Mouse (Mus musculus): Measurements from ENCODE around the gene Rgs6. TPM values are rescaled to one million over a fixed set of nuclear protein-coding genes. Genes with fewer than 3 reads are reported as not detected.

The Rgs6 gene
- polyA plus RNA-seq, 1 experiment from 2014 or later = 8.6 TPM

DNA sequence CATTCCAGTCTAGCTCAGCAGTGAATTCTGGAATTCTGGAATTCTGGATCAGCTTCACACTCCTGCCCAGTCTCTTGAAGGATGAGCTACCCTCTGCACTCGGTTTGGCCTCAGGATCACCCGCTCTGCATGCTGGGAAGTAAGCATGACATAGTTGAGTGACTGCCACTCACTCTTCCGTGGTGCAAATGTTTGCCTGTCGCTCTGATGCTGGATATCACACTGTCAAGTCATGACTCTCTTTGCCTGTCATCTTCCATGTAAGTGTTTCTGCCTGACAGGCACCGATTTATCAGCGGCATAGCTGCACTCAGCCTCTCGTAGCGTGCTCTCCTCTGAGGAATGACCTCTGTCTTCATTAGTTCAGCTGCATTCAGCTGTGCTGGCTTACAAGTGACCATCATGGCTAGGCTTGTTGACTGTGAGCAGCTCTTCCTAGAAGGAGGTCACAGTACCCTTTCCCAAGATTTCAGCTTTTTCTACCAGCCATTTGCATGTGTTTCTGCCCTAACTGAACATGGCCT, 135.0 kb downstream of the Rgs6 start:
- Histone ChIP-seq H3K4me3 (no peak overlapping the region), H3K4me2 (no peak overlapping the region), H3K27me3 (no peaks in the 10 kb centered on the region), H3K36me3 (no peaks in the 10 kb centered on the region), H3K27ac (replicated peaks) (no peak overlapping the region), H3K4me1 (replicated peaks) (no peaks in the 10 kb centered on the region), H3K9ac (no peak overlapping the region), H3K9me3 (no peaks in the 10 kb centered on the region)
- no peak for ATAC-seq (ENCODE audit: low FRiP score, low read depth)
- 82% methylated on average over 8 of the region's 8 CpGs for WGBS

DNA sequence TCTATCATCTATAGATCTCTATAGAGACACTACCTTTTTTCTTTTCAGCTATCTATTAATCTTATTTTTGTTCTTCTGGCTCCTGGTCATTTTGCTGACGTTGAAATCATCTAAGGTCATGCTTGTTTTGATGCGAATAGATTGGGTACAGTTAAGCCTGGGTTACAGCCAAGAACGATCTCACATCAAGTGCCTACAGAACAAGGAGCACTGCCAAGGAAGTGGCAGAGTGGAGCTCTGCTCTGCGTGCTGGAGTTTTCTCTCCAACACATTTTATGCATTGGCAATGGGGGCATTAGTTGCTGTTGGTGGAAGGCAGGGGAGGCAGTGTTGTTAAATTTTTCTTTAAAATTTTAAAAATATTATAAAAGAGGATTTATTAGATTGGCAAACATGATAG, 138.2 kb downstream of the Rgs6 start:
- 76% methylated on average over 4 of the region's 4 CpGs for WGBS
- ATAC-seq (ENCODE audit: low FRiP score, low read depth) = no peak
- H3K36me3 ChIP-seq = no peaks in the 10 kb centered on the region

DNA sequence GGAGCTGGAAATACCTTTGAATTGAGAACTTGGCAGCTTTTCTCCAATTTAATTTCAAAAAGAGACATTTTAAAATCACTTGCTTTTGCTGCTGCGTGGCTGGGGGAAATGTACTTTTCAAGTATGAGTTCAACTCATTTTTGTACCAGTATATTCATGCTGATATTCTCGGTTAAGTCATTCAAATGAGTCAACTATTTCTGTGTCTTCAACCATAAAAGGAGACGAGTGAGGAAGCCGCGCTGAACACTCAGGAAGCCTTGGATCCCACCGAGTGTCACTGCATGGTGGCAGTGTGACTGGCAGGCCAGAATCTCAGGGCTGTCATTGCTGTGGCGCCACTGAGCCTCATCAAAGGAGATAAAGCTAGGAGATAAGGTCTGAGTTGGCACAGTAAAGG, 143.5 kb downstream of the Rgs6 start:
- no peaks in the 10 kb centered on the region for H3K9me3 ChIP-seq
- ATAC-seq (ENCODE audit: low FRiP score, low read depth) = no peak
- no peak overlapping the region for H3K4me2 ChIP-seq
- H3K27ac ChIP-seq (replicated peaks) = no peak overlapping the region
- WGBS = 70% methylated on average over 7 of the region's 7 CpGs
- no peaks in the 10 kb centered on the region for H3K36me3 ChIP-seq
- H3K9ac ChIP-seq = no peak overlapping the region
- H3K4me3 ChIP-seq = no peak overlapping the region
- H3K4me1 ChIP-seq (replicated peaks) = no peaks in the 10 kb centered on the region
- H3K27me3 ChIP-seq = no peaks in the 10 kb centered on the region

More for the DNA sequence above, 138.2 kb downstream of the Rgs6 start:
- H3K27ac ChIP-seq (replicated peaks) = no peak overlapping the region
- no peak overlapping the region for H3K4me2 ChIP-seq
- no peak overlapping the region for H3K4me3 ChIP-seq
- no peaks in the 10 kb centered on the region for H3K27me3 ChIP-seq
- H3K4me1 ChIP-seq (replicated peaks) = no peaks in the 10 kb centered on the region
- no peaks in the 10 kb centered on the region for H3K9me3 ChIP-seq
- H3K9ac ChIP-seq = no peak overlapping the region

DNA sequence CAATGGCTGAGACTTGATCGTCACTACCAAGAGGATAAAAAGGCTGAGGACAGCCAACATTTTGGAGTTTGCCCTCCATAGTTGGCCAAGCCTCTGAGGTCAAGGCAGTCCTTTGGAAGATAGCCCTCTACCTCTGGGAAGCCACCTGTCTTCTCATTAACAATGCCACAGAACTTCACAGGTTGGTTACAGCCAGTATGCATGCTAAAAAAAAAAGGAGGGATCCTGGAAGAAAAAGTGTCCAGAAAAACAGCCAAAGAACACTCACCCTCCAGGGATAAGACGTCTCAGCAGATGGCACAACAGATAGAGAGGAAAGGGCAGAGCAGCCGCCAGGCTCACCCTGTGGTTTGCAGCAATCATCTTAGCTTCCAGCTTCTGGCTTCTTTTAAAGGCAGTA, 154.9 kb downstream of the Rgs6 start:
- H3K36me3 ChIP-seq = no peaks in the 10 kb centered on the region
- no peaks in the 10 kb centered on the region for H3K9me3 ChIP-seq
- WGBS = 92% methylated on average over 3 of the region's 3 CpGs
- no peak for ATAC-seq (ENCODE audit: low FRiP score, low read depth)
- no peak overlapping the region for H3K4me3 ChIP-seq
- H3K27ac ChIP-seq (replicated peaks) = no peak overlapping the region
- H3K27me3 ChIP-seq = no peaks in the 10 kb centered on the region
- H3K4me1 ChIP-seq (replicated peaks) = no peaks in the 10 kb centered on the region
- H3K9ac ChIP-seq = no peak overlapping the region
- H3K4me2 ChIP-seq = no peak overlapping the region

DNA sequence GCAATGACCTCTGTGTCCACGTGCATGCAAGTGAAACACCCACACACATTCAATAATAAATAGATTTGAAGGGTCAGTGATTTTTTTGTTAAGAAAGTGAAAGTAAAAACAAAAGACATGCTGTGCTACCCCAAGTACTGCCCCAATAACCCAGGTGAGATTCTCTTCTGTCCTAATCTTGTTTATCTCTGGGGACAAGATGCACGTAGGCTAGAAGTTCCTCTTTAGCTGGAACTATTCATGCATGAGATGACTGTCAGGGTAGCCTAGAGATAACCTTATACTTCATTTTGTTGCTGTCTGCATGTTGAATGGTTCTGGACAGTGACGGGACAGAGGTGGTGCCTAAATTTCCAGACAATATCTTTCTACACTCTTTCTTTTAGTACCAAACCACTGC, 155.9 kb downstream of the Rgs6 start:
- no peak overlapping the region for H3K27ac ChIP-seq (replicated peaks)
- no peaks in the 10 kb centered on the region for H3K9me3 ChIP-seq
- ATAC-seq (ENCODE audit: low FRiP score, low read depth) = no peak
- no peak overlapping the region for H3K4me2 ChIP-seq
- no peaks in the 10 kb centered on the region for H3K27me3 ChIP-seq
- H3K4me3 ChIP-seq = no peak overlapping the region
- WGBS = 40% methylated on average over 3 of the region's 3 CpGs
- no peaks in the 10 kb centered on the region for H3K36me3 ChIP-seq
- H3K9ac ChIP-seq = no peak overlapping the region
- no peaks in the 10 kb centered on the region; the same call in 1 of the 2 replicates for H3K4me1 ChIP-seq (replicated peaks)

DNA sequence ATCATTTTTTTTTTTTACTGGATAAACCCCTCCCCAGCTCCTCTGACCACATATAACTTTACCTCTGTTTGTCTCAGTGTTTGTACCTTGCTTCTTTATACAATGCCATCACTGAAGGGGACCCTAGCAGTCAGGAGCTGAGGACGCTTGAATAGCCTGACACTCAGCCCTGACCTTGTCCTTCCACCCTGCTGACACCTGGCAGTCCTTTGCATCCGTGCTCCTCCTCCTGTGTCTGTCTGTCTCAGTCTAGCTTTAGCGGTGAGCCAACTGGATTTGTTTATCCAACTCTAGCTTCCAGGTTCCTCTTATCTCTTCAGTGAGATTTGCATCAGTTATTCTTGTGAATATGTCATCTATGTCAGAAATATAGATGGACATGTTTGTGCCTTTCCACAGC, 156.7 kb downstream of the Rgs6 start:
- Histone ChIP-seq H3K36me3 (no peaks in the 10 kb centered on the region), H3K4me3 (no peak overlapping the region), H3K4me1 (replicated peaks) (peaks cover 2% of the 10 kb centered on the region; the same call in 1 of the 2 replicates), H3K4me2 (no peak overlapping the region), H3K9me3 (no peaks in the 10 kb centered on the region), H3K27me3 (no peaks in the 10 kb centered on the region), H3K27ac (replicated peaks) (no peak overlapping the region), H3K9ac (no peak overlapping the region)
- 45% methylated on average over 3 of the region's 3 CpGs for WGBS
- ATAC-seq (ENCODE audit: low FRiP score, low read depth) = no peak

DNA sequence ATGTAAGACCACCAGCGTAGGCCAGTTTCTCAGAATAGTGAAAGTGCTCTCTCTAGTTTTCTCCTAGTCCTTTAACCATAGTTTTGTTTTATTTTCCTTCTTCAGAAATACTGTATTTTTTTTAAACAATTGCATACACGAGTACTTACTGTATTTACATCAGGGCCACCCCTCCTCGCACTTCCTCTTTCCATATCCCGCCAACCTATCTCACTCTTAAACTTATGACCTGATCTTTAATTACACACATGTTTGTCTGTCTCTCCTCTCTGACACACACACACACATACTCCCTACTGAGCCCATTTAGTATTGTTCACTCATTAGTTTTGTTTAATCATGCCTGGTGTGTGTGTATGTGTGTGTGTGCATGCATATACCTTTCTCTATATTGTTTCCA, 159.0 kb downstream of the Rgs6 start:
- Histone ChIP-seq H3K4me1 (replicated peaks) (peaks cover 8% of the 10 kb centered on the region; the same call in 1 of the 2 replicates), H3K9ac (no peak overlapping the region), H3K4me3 (no peak overlapping the region), H3K4me2 (no peak overlapping the region), H3K27me3 (no peaks in the 10 kb centered on the region), H3K36me3 (no peaks in the 10 kb centered on the region), H3K27ac (replicated peaks) (no peak overlapping the region), H3K9me3 (no peaks in the 10 kb centered on the region)
- 88% methylated on average over 4 of the region's 4 CpGs for WGBS
- no peak for ATAC-seq (ENCODE audit: low FRiP score, low read depth)

DNA sequence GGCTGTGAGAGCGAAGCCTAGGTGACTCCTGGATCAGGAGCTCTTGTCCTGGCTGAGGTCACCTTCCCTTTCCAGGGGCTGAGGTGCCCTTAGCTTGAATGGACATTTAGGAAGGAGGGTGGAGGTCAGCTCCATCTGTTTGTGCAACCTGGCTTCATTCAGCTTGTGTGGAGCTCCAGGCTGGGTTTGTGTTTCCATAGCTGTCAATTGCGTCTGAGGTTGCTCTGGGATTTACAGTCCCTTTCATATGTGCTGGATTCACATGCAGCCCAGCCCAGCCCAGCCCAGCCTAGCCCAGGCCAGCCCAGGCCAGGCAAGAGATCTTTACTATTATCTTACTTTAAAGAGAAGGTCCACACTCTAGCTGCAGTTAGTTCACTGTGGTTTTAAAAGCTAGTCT, 163.8 kb downstream of the Rgs6 start:
- Histone ChIP-seq H3K9ac (no peak overlapping the region), H3K4me3 (no peak overlapping the region), H3K36me3 (no peaks in the 10 kb centered on the region), H3K27ac (replicated peaks) (no peak overlapping the region), H3K27me3 (no peaks in the 10 kb centered on the region), H3K4me1 (replicated peaks) (peaks cover 8% of the 10 kb centered on the region; the same call in 1 of the 2 replicates), H3K4me2 (no peak overlapping the region), H3K9me3 (no peaks in the 10 kb centered on the region)
- no peak for ATAC-seq (ENCODE audit: low FRiP score, low read depth)
- 76% methylated on average over 2 of the region's 2 CpGs for WGBS

DNA sequence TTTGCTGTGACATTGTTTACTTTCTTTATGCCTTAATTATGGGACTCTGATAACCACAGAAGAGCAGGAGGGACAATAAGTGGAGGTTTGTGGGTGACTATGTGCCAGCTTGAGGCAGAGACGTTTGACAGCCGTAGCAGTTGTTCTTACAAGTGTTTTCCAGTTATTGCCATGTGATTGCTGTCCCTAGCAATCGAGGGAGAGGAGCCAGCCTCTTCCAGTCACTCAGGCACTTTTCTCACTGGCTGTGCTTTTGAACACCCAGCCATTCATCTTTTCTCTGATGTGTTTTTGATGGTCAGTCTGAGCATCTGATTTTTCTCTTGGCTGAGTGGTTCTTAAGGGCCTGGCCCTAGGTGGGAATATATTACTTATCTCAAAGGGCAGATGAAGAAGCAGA, 166.4 kb downstream of the Rgs6 start:
- no peak overlapping the region for H3K4me2 ChIP-seq
- WGBS = 58% methylated on average over 3 of the region's 3 CpGs
- 0 out of 2 replicates have a peak, but pooled peaks cover 11% of the 10 kb centered on the region for H3K4me1 ChIP-seq (replicated peaks)
- no peak overlapping the region for H3K4me3 ChIP-seq
- no peak for ATAC-seq (ENCODE audit: low FRiP score, low read depth)
- H3K9me3 ChIP-seq = no peaks in the 10 kb centered on the region
- H3K27me3 ChIP-seq = no peaks in the 10 kb centered on the region
- H3K9ac ChIP-seq = no peak overlapping the region
- no peaks in the 10 kb centered on the region for H3K36me3 ChIP-seq
- H3K27ac ChIP-seq (replicated peaks) = no peak overlapping the region

DNA sequence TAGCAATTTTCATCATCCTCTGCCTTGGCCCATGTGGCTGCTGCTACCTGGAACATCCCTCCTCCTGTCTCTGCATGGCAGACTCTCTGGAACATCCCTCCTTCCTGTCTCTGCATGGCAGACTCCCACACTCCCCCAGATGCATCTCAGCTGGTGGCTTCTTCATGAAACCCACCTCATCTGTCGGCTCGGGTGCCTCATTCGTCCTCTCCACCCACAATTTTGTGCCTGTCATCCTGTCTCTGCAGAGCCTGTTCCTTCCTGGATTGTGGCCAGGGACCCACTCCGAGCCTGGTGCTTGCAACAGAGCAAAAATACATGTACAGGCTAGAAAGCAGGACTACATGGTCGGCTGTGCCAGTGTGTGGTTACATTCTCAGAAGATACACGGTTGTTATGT, 168.7 kb downstream of the Rgs6 start:
- 0 out of 2 replicates have a peak, but pooled peaks cover 4% of the 10 kb centered on the region for H3K4me1 ChIP-seq (replicated peaks)
- 59% methylated on average over 6 of the region's 6 CpGs for WGBS
- H3K4me3 ChIP-seq = no peak overlapping the region
- H3K4me2 ChIP-seq = no peak overlapping the region
- no peak overlapping the region for H3K27ac ChIP-seq (replicated peaks)
- H3K9ac ChIP-seq = no peak overlapping the region
- no peak for ATAC-seq (ENCODE audit: low FRiP score, low read depth)
- no peaks in the 10 kb centered on the region for H3K36me3 ChIP-seq
- no peaks in the 10 kb centered on the region for H3K9me3 ChIP-seq
- H3K27me3 ChIP-seq = no peaks in the 10 kb centered on the region

DNA sequence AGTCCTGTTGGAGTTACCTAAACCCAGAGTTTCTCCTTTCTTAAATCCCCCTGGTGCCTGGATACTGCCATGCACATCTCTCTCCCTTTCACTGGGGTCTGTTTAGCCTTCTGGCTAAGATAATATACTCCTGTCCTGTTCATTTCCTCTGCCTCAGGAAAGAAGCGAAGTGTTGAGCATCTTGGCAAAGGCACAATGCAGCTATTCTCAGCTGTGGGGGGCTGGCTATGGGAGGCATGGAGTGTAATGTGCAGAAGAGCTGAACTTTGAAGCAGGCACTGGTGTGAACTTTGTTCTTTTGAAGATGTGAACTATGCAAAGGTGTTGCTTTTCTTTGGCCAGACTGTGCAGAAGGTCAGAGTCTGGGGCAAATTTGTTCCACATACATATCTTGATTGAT, 169.3 kb downstream of the Rgs6 start:
- Histone ChIP-seq H3K27me3 (no peaks in the 10 kb centered on the region), H3K4me1 (replicated peaks) (0 out of 2 replicates have a peak, but pooled peaks cover 4% of the 10 kb centered on the region), H3K27ac (replicated peaks) (no peak overlapping the region), H3K4me2 (no peak overlapping the region), H3K4me3 (no peak overlapping the region), H3K9me3 (no peaks in the 10 kb centered on the region), H3K9ac (no peak overlapping the region), H3K36me3 (no peaks in the 10 kb centered on the region)
- 69% methylated on average over 1 of the region's 1 CpGs for WGBS
- no peak for ATAC-seq (ENCODE audit: low FRiP score, low read depth)

DNA sequence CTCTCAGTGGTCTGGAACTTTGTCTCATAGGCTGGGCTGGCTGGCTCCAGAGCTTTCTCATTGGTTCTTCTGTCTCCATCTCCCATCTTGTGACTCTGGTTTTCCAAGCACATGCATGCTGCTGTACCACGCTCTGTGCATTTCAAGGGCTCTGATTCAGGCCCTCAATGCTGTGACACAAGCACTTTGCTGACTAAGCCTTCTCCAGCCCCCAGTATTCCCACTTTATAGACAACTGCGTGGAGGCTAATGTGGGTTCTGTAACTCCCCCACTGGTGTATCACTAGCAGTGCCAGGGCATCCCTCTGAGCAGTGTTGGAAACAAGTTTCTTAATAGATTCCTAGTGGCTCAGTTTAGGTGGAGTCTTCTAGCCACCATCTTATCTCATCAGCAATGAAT, 174.0 kb downstream of the Rgs6 start:
- Histone ChIP-seq H3K4me1 (replicated peaks) (0 out of 2 replicates have a peak, but pooled peaks cover 4% of the 10 kb centered on the region), H3K4me3 (no peak overlapping the region), H3K9ac (no peak overlapping the region), H3K36me3 (no peaks in the 10 kb centered on the region), H3K27ac (replicated peaks) (no peak overlapping the region), H3K27me3 (no peaks in the 10 kb centered on the region), H3K4me2 (no peak overlapping the region), H3K9me3 (no peaks in the 10 kb centered on the region)
- no peak for ATAC-seq (ENCODE audit: low FRiP score, low read depth)
- 86% methylated on average over 2 of the region's 2 CpGs for WGBS

DNA sequence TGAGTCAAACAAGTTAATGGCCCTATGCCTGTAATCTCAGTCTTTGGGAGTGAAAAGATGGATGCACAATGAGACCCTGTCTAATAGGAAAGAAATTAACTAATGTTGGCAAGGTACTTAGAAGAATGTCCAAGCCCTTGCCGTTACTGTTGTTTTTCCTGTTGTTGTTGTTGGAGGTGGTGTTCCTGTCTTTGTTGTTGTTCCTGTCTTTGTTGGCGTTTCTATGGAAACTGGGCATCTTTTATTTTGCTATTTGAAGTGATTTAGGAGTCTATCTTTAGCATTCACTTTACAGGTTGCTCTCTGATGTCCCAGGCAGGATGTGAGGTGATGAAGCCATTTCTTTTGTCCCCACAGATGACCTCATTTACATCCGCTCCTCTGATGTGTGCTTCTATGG, 180.6 kb downstream of the Rgs6 start:
- 80% methylated on average over 3 of the region's 3 CpGs for WGBS

More for the DNA sequence above, 180.6 kb downstream of the Rgs6 start:
- Histone ChIP-seq H3K4me2 (no peak overlapping the region), H3K4me3 (no peak overlapping the region), H3K36me3 (no peaks in the 10 kb centered on the region), H3K9ac (no peak overlapping the region), H3K27me3 (no peaks in the 10 kb centered on the region), H3K4me1 (replicated peaks) (no peaks in the 10 kb centered on the region), H3K9me3 (no peaks in the 10 kb centered on the region), H3K27ac (replicated peaks) (no peak overlapping the region)
- no peak for ATAC-seq (ENCODE audit: low FRiP score, low read depth)
